Mouse (Mus musculus): Measurements from ENCODE around the gene Fam71f2.

The Fam71f2 gene

GRCm38 (mm10) chr6:29279293-29279692, at the start of gene Fam71f2:
Gene Fam71f2, plus strand, starts transcription at chr6:29279593.
- DNase-seq (ENCODE audit: low read depth, low spot score) = no peak

GRCm38 (mm10) chr6:29230386-29230785, 49.0 kb upstream of the Fam71f2 start:
- DNase-seq (ENCODE audit: low read depth, low spot score) = no peak

GRCm38 (mm10) chr6:29231799-29232198, 47.6 kb upstream of the Fam71f2 start:
- no peak for DNase-seq (ENCODE audit: low read depth, low spot score)

GRCm38 (mm10) chr6:29232321-29232720, 47.1 kb upstream of the Fam71f2 start:
- no peak for DNase-seq (ENCODE audit: low read depth, low spot score)

DNA sequence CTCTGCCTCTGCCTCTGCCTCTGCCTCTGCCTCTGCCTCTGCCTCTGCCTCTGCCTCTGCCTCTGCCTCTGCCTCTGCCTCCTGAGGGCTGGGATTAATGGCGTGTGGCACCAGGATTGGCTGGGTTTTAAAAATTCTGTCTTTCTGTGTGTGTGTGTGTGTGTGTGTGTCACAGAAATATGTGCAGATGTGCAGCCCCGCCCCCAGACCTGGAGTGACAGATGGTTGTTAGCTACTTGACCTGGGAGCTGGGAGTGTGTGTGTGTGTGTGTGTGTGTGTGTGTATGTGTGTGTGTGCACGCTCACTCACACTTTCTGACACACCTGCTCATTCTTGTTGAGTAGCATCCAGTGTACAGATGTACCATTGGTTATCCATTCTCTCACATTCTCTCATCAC, 45.7 kb upstream of the Fam71f2 start:
- DNase-seq (ENCODE audit: low read depth, low spot score) = no peak

- DNase-seq (ENCODE audit: low read depth, low spot score) = no peak
Observed at GRCm38 (mm10) chr6:29234272-29234671, 45.1 kb upstream of the Fam71f2 start.

GRCm38 (mm10) chr6:29240806-29241205, 38.6 kb upstream of the Fam71f2 start:
- no peak for DNase-seq (ENCODE audit: low read depth, low spot score)

DNA sequence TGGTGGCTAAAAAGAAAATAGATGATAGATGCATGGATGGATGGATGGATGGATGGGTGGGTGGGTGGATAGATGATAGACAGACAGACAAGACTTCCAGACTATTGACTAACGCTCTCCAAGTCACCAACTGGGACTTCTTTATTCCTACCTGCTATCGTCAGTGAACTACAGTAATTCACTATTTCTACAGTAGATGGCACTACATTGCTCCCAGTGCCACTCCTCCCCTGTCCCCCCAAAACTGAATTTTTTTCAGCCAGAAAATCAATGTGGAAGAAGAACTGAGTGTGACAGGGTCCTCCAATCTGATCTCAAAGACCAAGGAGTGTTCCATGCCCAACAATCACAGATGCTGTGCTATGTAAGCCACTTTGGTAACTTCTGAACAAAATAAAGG, 37.7 kb upstream of the Fam71f2 start:
- DNase-seq (ENCODE audit: low read depth, low spot score) = no peak

GRCm38 (mm10) chr6:29242265-29242664, 37.1 kb upstream of the Fam71f2 start:
- no peak for DNase-seq (ENCODE audit: low read depth, low spot score)

DNA sequence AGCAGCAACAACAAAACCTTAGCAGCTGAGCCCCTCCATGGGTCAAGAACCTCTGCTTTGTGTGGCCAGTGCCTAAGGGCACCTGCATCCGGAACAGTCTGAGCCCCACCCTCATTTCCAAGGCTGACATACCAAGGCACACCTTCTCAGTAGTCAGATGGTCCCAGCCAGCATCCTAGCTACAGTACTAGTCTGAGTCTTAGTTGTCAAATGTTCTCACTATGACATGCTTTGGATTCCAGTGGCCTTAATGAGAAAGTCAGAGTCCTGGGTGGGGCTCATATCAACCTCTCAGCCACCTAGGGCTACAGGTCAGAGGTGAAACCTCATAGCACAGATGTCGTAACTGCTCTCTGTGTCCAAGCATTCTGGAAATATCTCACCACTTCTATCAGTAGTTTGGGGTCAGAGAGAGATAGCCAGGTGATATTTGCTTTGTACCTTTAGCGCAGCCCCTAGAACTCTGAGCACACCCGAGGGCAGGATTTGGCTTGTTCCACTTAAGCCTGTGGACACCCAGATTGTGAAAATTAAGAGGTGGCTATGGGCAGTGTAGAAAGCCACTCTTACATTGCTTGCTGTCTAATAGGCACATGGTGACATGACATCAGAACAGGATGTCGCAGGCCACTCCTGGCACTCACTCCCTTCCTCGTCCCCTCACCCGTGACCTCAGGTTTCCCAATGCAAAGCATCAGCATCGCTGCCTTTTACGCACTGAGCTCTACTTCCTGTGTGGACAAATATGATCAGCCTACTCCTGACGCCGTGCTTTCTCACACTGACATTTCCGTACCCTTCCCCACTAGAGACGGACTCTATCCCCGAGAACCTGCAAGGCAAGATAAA, 33.9 kb upstream of the Fam71f2 start:
- no peak for DNase-seq (ENCODE audit: low read depth, low spot score)

GRCm38 (mm10) chr6:29246183-29246582, 33.2 kb upstream of the Fam71f2 start:
- DNase-seq (ENCODE audit: low read depth, low spot score) = no peak

GRCm38 (mm10) chr6:29246585-29246984, 32.8 kb upstream of the Fam71f2 start:
- no peak for DNase-seq (ENCODE audit: low read depth, low spot score)

GRCm38 (mm10) chr6:29247072-29247471, 32.3 kb upstream of the Fam71f2 start:
- no peak for DNase-seq (ENCODE audit: low read depth, low spot score)

DNA sequence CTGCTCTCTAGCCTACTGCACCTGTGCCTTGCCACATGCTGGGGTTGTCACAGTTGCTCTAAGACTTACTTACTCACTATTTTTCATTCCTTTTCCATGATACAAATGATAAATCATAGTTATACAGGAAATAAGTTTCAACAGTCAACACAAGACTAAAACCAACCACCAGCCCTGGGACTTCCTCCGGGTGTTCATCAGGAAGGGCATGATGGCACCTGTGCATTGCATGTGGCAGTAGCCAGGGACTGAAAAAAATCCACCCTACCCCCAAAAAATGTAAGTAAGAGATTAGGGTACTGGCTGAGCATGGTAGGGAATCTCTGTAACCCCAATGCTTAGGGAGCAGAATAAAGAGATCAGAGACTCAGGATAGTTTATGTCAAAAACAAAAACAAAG, 20.0 kb upstream of the Fam71f2 start:
- DNase-seq (ENCODE audit: low read depth, low spot score) = no peak

DNA sequence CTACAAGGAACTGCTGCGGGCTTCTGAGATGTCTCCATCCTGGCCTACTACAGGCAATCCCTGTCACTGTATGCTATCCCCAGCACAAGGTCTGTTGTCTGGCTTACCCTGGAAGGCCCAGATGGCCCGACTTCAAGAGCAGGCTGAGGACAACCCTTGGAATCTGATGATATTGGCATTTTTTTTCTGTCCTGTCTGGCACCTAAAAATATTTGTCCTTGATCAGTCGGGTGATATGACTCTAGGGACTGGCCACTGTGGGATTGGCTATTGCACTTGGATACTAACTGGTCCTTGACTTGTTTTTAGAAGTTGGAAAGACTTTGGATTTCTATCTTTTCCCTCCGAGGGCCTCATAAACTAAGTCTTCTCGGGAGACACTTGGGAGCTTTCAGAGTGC, 17.6 kb upstream of the Fam71f2 start:
- DNase-seq (ENCODE audit: low read depth, low spot score) = no peak

DNA sequence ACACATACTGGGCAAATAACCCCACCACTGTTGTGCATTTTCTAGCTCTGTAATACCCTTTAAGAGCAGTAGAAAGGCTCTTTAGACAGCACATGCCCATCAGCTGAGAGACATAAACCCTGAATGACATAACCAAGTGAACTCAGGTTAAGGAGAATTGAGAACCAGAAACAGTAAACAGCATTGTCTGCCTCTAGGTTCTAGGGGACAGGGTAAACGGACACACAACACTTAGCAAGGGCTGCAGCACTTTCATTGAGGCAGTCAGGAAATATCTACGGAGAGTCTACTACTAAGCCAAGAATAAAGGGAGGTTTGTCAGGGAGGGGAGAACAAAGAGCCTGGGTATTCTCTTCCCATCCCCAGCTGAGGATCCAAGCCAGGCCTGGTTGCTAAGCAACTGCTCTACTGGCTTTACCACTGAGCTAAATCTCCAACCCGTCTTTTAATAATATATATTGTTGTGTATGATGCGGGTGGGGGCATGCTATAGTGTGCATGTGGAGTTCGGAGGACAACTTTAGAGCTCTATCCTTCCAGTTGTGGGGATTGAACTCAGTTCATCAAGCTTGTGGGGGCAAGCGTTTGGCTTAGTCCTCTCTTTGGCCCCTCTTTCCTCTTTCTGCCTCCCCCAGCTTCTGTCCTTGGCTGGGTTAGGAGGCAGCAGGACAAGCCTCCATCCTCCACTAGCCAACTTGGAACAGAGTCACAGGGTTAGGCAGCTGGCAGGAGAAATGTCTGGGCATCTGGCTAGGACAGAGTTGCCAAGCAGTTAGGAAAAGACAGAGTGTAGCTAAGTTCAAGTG, 15.5 kb upstream of the Fam71f2 start:
- DNase-seq (ENCODE audit: low read depth, low spot score) = no peak

DNA sequence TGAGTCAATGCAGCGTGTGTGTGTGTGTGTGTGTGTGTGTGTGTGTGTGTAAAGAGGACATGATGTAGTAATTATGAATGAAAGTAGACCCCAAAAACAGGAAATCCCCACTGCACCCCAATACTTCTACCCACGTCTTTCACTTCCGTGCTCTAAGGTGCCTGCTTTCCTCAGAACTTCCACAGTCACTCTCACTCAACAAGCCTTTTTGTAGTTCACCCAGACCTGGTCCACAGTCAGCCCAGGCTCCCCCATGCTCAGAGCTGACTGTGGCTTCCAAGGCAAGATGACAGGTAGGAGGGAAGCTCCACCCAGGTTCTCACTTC, 15.0 kb upstream of the Fam71f2 start:
- no peak for DNase-seq (ENCODE audit: low read depth, low spot score)

GRCm38 (mm10) chr6:29266936-29267335, 12.5 kb upstream of the Fam71f2 start:
- DNase-seq (ENCODE audit: low read depth, low spot score) = no peak

- no peak for DNase-seq (ENCODE audit: low read depth, low spot score)
Observed at GRCm38 (mm10) chr6:29269006-29269668, 10.3 kb upstream of the Fam71f2 start.

GRCm38 (mm10) chr6:29270961-29271360, 8.4 kb upstream of the Fam71f2 start:
- no peak for DNase-seq (ENCODE audit: low read depth, low spot score)

DNA sequence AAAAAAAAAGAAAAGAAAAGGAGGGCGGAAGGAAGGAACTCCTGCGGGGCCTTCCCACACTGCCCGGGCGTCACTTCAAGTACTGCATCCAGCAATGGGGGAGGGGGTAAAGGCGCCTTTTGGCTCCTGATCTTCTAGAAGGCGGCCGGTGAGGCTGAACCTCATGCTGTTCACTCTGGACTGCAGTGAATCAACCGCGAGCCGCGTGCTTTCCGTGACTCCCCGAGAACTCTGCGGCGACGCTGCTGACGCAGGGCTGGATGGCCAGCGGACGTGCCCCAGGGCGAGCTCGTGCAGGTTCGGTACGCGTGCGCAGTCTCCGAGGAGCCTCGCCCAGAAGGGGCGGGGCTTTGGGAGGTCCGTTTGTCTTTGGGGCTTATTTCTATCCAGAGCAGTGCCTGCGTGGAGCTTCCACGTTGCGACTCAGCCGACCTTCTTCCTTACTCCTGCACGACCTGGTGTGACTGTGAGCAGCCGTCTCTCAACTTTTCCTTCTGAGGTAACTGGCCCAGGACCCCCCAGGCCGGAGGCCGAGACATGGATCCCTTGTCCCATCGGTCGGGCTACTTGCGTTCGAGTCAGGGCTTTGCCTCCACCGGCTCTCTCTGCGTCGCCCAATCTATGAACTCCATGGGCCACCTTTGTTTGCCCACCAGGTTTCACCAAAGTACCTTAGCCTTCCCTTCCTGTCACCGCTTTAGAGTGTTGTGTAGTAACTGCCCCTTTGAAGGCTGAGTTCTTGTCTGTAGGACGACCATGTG, 6.9 kb upstream of the Fam71f2 start, which contains the start of gene Hilpda:
Hilpda (plus strand) TSS at position 177 of the 761 bp plus-strand sequence.
- DNase-seq (ENCODE audit: low read depth, low spot score) = peak; percentile 86

DNA sequence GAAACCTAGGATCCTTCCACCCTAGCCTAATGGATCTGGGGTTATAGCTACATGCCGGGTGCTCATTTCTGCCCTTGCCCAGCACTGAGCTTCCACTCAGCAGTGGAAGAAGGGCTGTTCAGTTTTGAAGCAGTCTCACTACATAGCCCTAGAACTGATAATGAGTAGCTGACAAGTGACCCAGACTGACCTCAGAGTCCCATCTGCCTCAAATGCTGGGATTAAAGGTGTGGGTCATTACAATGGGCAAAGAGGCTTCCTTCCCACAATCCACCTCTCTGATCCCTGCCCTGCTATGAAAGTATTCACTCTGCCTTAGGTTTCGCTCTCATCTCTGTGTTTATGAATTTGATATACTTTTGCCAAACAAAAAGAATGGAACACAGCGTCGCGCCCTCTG, 2.6 kb upstream of the Fam71f2 start:
- DNase-seq (ENCODE audit: low read depth, low spot score) = no peak
